Mouse (Mus musculus) c-Kit-positive CD71-positive TER-119-positive erythroid progenitor cells, embryonic 14.5 days (primary cell): ENCODE results near the gene Spdef.

Source experiments
- DNase-seq: peaks from one replicate; pipeline ENCODE4 v3.0.0-alpha.2; 2013; ENCODE audit warnings: low spot score

The Spdef gene

GRCm38 (mm10) chr17:27677756-27678155, 51.0 kb downstream of the Spdef start:
- no peak for DNase-seq

DNA sequence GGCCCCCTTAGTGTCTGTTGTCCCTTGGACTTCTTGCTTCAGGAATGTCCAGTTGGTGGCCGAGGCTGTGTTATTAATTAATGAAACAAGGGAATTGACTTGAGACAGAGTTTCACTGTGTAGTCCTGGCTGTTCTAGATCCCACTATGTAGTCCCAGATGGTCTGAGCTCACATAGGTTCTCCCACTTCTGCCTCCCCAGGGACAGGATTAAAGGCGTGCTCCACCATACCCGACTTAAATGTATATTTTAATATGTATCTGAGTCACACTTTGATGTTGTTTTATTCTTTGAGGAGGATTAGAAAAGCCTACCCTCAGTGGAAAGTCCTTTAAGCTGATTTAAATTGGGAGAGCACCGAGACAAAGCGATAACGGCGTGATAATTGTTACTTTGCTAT, 52.5 kb downstream of the Spdef start:
- DNase-seq: no peak

GRCm38 (mm10) chr17:27675453-27675852, 53.3 kb downstream of the Spdef start:
- DNase-seq: no peak

- no peak for DNase-seq
Observed at GRCm38 (mm10) chr17:27673945-27674344, 54.8 kb downstream of the Spdef start.

DNA sequence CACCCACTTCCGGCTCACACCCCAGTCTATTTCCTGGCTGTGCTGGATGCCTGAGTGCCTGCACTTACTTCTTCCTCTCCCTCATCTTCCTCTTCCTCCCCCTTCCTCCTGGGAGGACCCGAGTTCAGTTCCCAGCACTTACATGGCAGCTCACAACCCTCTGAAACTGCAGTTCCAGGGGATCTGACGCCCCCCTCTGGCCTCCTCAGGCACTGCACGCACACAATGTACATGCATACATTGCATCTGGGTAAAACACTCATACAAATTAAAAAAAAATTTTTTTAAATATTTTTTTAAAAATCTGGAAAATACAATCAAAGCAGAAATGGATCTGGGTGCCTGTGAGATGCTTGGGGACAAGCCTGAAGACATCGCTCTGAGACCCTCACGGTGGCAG, 57.0 kb downstream of the Spdef start:
- no peak for DNase-seq
